Mouse (Mus musculus): ENCODE measurements at regions not wholly inside any gene's neighbourhood (a gene's known extent, or its start where the extent isn't known, plus 50 kb on each side); places are given as distances from the start of the nearest gene placed in this dataset.

- no peak for DNase-seq (ENCODE audit: low spot score)
- ATAC-seq (replicated peaks; ENCODE audit: low FRiP score) = no peak
- Histone ChIP-seq H3K36me3 (ENCODE audit: control insufficient read depth, insufficient read depth, low read length) (no peaks in the 10 kb centered on the region), H3K4me2 (no peak overlapping the region), H3K4me1 (replicated peaks; ENCODE audit: control insufficient read depth, insufficient read depth, low read length) (0 out of 2 replicates have a peak, but pooled peaks cover 2% of the 10 kb centered on the region), H3K9ac (ENCODE audit: low read depth, low read length) (no peak overlapping the region), H3K27ac (ENCODE audit: low read depth, low read length) (no peak overlapping the region), H3K4me3 (ENCODE audit: low read depth, low read length) (no peak overlapping the region), H3K9me3 (ENCODE audit: control insufficient read depth, low read length) (no peaks in the 10 kb centered on the region), H3K27me3 (replicated peaks; ENCODE audit: control insufficient read depth, insufficient read depth, low read length) (no peaks in the 10 kb centered on the region)
- WGBS = 81% methylated on average over 10 of the region's 10 CpGs
Measured at GRCm38 (mm10) chr16:89693321-89693720, 122.3 kb upstream of the Krtap11-1 start.

GRCm38 (mm10) chr16:89679438-89679837 lies 108.5 kb upstream of the Krtap11-1 start:
- H3K9me3 ChIP-seq (ENCODE audit: control insufficient read depth, low read length) = no peaks in the 10 kb centered on the region
- H3K4me1 ChIP-seq (replicated peaks; ENCODE audit: control insufficient read depth, insufficient read depth, low read length) = peaks cover 10% of the 10 kb centered on the region; the same call in 1 of the 2 replicates
- no peaks in the 10 kb centered on the region for H3K36me3 ChIP-seq (ENCODE audit: control insufficient read depth, insufficient read depth, low read length)
- no peak overlapping the region for H3K4me3 ChIP-seq (ENCODE audit: low read depth, low read length)
- 83% methylated on average over 6 of the region's 6 CpGs for WGBS
- H3K27ac ChIP-seq (ENCODE audit: low read depth, low read length) = no peak overlapping the region
- DNase-seq (ENCODE audit: low spot score) = no peak
- no peak overlapping the region for H3K9ac ChIP-seq (ENCODE audit: low read depth, low read length)
- no peaks in the 10 kb centered on the region for H3K27me3 ChIP-seq (replicated peaks; ENCODE audit: control insufficient read depth, insufficient read depth, low read length)
- H3K4me2 ChIP-seq = no peak overlapping the region
- no peak for ATAC-seq (replicated peaks; ENCODE audit: low FRiP score)

DNA sequence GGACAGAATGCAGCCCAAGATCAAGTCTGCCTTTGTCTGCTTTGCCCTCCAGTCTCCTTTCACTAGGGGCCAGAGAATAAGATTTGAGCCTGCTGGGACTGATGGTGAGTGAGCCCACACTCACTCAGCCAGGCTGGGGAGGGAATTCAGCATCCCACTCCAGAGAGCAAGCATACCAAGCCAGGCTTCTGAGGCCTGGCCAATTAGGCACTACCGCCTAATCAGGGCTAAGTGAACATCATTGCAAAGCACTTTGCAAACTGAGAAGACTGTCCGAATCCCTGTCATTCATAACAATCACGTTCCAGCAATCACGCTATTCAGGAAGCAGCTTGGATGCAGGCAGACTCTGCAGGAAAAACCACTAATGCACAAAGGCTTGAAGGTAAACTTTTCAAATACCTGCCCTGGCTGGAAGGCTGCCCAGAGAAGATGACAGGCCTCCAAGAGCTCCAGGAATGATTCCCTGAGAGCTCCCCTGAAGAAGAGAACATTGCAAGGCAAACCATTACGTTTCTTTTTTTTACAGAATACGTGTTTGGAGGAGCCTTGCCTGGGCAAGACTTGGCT lies 107.5 kb upstream of the Krtap11-1 start:
- Histone ChIP-seq H3K27ac (ENCODE audit: low read depth, low read length) (no peak overlapping the region), H3K4me1 (replicated peaks; ENCODE audit: control insufficient read depth, insufficient read depth, low read length) (peaks cover 10% of the 10 kb centered on the region; the same call in 1 of the 2 replicates), H3K36me3 (ENCODE audit: control insufficient read depth, insufficient read depth, low read length) (no peaks in the 10 kb centered on the region), H3K4me3 (ENCODE audit: low read depth, low read length) (no peak overlapping the region), H3K27me3 (replicated peaks; ENCODE audit: control insufficient read depth, insufficient read depth, low read length) (no peaks in the 10 kb centered on the region), H3K4me2 (no peak overlapping the region), H3K9me3 (ENCODE audit: control insufficient read depth, low read length) (no peaks in the 10 kb centered on the region), H3K9ac (ENCODE audit: low read depth, low read length) (no peak overlapping the region)
- ATAC-seq (replicated peaks; ENCODE audit: low FRiP score) = no peak
- WGBS = 81% methylated on average over 6 of the region's 6 CpGs
- DNase-seq (ENCODE audit: low spot score) = no peak

DNA sequence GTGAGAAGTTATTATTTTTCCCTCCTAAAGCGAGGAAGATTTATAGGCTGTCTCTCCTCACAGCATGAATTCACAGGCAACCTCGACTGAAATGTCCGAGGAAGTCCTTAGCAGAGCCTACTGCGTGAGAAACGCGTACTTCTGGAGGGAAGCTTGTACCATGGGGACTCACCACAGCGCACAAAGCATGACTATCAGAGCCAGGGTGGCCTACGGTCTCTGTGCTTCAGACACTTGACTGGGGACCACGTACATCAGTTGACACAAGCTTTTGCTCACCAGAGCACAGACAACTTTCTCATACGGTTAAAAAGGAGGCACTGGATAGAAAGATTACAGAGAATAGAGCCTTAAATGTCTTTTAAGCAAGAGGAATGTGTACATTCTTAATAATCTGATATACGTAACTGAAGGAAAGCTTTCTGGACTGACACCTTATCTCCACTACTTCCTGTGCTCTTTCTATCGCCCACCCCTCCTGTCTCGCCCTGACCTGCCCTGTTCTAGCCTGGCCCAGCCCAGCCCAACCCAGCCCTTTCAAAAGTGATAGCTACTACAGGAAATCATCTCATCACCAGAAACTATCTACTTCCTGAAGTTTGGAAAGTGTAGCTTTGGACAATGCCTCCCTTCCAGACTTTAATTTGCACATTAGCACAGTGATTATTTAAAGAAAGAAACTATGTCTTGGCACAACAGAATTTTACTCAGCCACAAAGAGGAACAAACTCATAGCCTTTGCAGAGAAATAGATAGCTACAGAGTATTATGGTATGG lies 104.2 kb upstream of the Krtap11-1 start:
- H3K27ac ChIP-seq (ENCODE audit: low read depth, low read length) = no peak overlapping the region
- ATAC-seq (replicated peaks; ENCODE audit: low FRiP score) = peak; percentile 90
- WGBS = 30% methylated on average over 13 of the region's 13 CpGs
- H3K4me1 ChIP-seq (replicated peaks; ENCODE audit: control insufficient read depth, insufficient read depth, low read length) = peaks cover 10% of the 10 kb centered on the region; the same call in 1 of the 2 replicates
- no peaks in the 10 kb centered on the region for H3K27me3 ChIP-seq (replicated peaks; ENCODE audit: control insufficient read depth, insufficient read depth, low read length)
- H3K4me2 ChIP-seq = peak overlapping the region; percentile 13
- no peak overlapping the region for H3K4me3 ChIP-seq (ENCODE audit: low read depth, low read length)
- no peaks in the 10 kb centered on the region for H3K9me3 ChIP-seq (ENCODE audit: control insufficient read depth, low read length)
- H3K9ac ChIP-seq (ENCODE audit: low read depth, low read length) = no peak overlapping the region
- no peak for DNase-seq (ENCODE audit: low spot score)
- no peaks in the 10 kb centered on the region for H3K36me3 ChIP-seq (ENCODE audit: control insufficient read depth, insufficient read depth, low read length)

DNA sequence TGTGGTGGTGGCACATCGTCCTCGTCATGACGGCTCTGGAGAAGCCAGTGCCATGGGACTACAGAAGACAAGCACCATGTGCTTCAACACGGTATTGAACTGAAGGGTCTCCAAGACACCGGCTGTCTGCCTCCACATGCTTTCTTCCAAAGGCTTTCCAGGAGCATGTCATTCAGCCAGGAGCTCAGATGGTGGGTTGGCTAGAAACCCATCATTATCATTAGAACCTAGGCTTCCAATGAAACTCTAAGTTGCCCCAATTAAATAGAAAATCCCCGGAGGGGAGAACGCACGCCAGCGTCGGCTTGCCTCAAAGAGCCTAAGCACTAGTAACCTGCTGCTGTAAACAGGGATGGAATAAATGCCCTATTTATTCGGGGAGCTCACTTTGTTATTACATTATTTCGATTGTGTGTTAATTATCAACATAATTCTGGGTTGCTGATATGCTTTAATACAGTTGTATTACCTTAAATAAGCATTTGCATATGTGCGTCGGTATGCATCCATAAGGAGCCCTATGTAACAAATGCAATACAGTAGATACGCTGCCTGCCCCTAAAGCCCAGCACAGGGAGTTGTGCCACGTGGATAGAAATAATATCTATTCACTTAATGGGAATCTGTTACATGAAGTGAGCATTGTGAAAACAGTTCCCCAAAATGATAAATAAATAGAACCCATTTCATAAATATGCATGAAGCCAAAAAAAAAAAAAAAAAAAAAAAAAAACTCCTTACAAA lies 103.3 kb upstream of the Krtap11-1 start:
- Histone ChIP-seq H3K4me3 (ENCODE audit: low read depth, low read length) (no peak overlapping the region), H3K4me1 (replicated peaks; ENCODE audit: control insufficient read depth, insufficient read depth, low read length) (peaks cover 10% of the 10 kb centered on the region; the same call in 1 of the 2 replicates), H3K36me3 (ENCODE audit: control insufficient read depth, insufficient read depth, low read length) (no peaks in the 10 kb centered on the region), H3K9ac (ENCODE audit: low read depth, low read length) (no peak overlapping the region), H3K27ac (ENCODE audit: low read depth, low read length) (no peak overlapping the region), H3K4me2 (no peak overlapping the region), H3K27me3 (replicated peaks; ENCODE audit: control insufficient read depth, insufficient read depth, low read length) (no peaks in the 10 kb centered on the region), H3K9me3 (ENCODE audit: control insufficient read depth, low read length) (no peaks in the 10 kb centered on the region)
- 88% methylated on average over 16 of the region's 16 CpGs for WGBS
- DNase-seq (ENCODE audit: low spot score) (no peak), ATAC-seq (replicated peaks; ENCODE audit: low FRiP score) (no peak)

DNA sequence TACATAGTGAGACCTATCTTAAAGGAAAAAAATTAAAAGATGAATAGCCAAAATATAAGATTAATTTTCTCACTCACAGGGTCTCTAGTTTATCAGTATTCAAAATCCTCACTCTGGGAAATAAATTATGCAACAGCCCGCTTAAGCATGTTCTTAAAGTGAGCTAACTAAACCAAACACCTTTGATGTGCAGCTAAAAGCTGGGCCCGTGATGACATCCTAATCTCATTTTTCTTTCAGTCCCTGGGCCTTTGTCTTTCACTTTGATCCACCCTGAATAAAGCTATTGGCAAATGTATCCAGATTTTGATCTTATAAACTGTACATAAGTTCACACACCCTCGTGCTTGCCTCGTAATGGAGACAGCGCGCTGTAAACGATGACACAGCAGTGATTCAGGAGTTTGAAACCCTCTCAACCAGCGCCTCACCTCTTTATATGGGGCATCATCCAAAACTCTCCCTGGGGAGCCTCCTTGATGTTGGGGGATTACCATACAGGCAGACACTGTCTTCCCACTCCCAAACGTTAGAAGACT lies 100.3 kb upstream of the Krtap11-1 start:
- Histone ChIP-seq H3K27me3 (replicated peaks; ENCODE audit: control insufficient read depth, insufficient read depth, low read length) (no peaks in the 10 kb centered on the region), H3K9me3 (ENCODE audit: control insufficient read depth, low read length) (no peaks in the 10 kb centered on the region), H3K9ac (ENCODE audit: low read depth, low read length) (no peak overlapping the region), H3K27ac (ENCODE audit: low read depth, low read length) (no peak overlapping the region), H3K36me3 (ENCODE audit: control insufficient read depth, insufficient read depth, low read length) (no peaks in the 10 kb centered on the region), H3K4me1 (replicated peaks; ENCODE audit: control insufficient read depth, insufficient read depth, low read length) (peaks cover 10% of the 10 kb centered on the region; the same call in 1 of the 2 replicates), H3K4me3 (ENCODE audit: low read depth, low read length) (no peak overlapping the region), H3K4me2 (no peak overlapping the region)
- no peak for ATAC-seq (replicated peaks; ENCODE audit: low FRiP score)
- DNase-seq (ENCODE audit: low spot score) = no peak
- 76% methylated on average over 9 of the region's 9 CpGs for WGBS

GRCm38 (mm10) chr16:89660071-89660470 lies 89.1 kb upstream of the Krtap11-1 start:
- Histone ChIP-seq H3K27ac (ENCODE audit: low read depth, low read length) (no peak overlapping the region), H3K9ac (ENCODE audit: low read depth, low read length) (no peak overlapping the region), H3K4me1 (replicated peaks; ENCODE audit: control insufficient read depth, insufficient read depth, low read length) (no peaks in the 10 kb centered on the region), H3K4me3 (ENCODE audit: low read depth, low read length) (no peak overlapping the region), H3K36me3 (ENCODE audit: control insufficient read depth, insufficient read depth, low read length) (no peaks in the 10 kb centered on the region), H3K9me3 (ENCODE audit: control insufficient read depth, low read length) (no peaks in the 10 kb centered on the region), H3K27me3 (replicated peaks; ENCODE audit: control insufficient read depth, insufficient read depth, low read length) (no peaks in the 10 kb centered on the region), H3K4me2 (no peak overlapping the region)
- DNase-seq (ENCODE audit: low spot score) = no peak
- 65% methylated on average over 2 of the region's 2 CpGs for WGBS
- ATAC-seq (replicated peaks; ENCODE audit: low FRiP score) = no peak

- H3K4me1 ChIP-seq (replicated peaks; ENCODE audit: control insufficient read depth, insufficient read depth, low read length) = no peaks in the 10 kb centered on the region
- H3K27ac ChIP-seq (ENCODE audit: low read depth, low read length) = no peak overlapping the region
- no peak overlapping the region for H3K9ac ChIP-seq (ENCODE audit: low read depth, low read length)
- DNase-seq (ENCODE audit: low spot score) (no peak), ATAC-seq (replicated peaks; ENCODE audit: low FRiP score) (no peak)
- 85% methylated on average over 3 of the region's 3 CpGs for WGBS
- no peak overlapping the region for H3K4me3 ChIP-seq (ENCODE audit: low read depth, low read length)
- H3K9me3 ChIP-seq (ENCODE audit: control insufficient read depth, low read length) = no peaks in the 10 kb centered on the region
- H3K36me3 ChIP-seq (ENCODE audit: control insufficient read depth, insufficient read depth, low read length) = no peaks in the 10 kb centered on the region
- H3K4me2 ChIP-seq = no peak overlapping the region
- no peaks in the 10 kb centered on the region for H3K27me3 ChIP-seq (replicated peaks; ENCODE audit: control insufficient read depth, insufficient read depth, low read length)
Measured at GRCm38 (mm10) chr16:89656036-89656435, 85.1 kb upstream of the Krtap11-1 start.

Data from liver, embryonic 11.5 days (tissue).